Mouse (Mus musculus): ENCODE measurements at regions not wholly inside any gene's neighbourhood (a gene's known extent, or its start where the extent isn't known, plus 50 kb on each side); places are given as distances from the start of the nearest gene placed in this dataset.

- TF ChIP-seq ELF1 (IDR thresholded peaks at IDR 0.05; ENCODE audit: low read depth, low read length) (no peak), UBTF (IDR thresholded peaks at IDR 0.05; ENCODE audit: low read depth, low read length) (no peak), USF2 (conservative IDR thresholded peaks at IDR 0.05; ENCODE audit: low read depth, low read length) (no peak), MAX (IDR thresholded peaks at IDR 0.05; ENCODE audit: low read length) (no peak), ZNF384 (IDR thresholded peaks at IDR 0.05; ENCODE audit: low read depth, low read length) (no peak), MEF2A (IDR thresholded peaks at IDR 0.05; ENCODE audit: borderline replicate concordance, low read depth, low read length) (no peak), POLR2A (IDR thresholded peaks at IDR 0.05; ENCODE audit: low read depth, low read length) (no peak), CHD1 (IDR thresholded peaks at IDR 0.05; ENCODE audit: low read depth, low read length) (no peak), HCFC1 (IDR thresholded peaks at IDR 0.05; ENCODE audit: low read depth, low read length) (no peak), ZC3H11A (IDR thresholded peaks at IDR 0.05; ENCODE audit: low read depth, low read length) (no peak)
Measured at GRCm38 (mm10) chr2:131403543-131404217, 51.0 kb upstream of the Rnf24 start.

All from CH12.LX (cell line).